Mouse (Mus musculus) brain, embryonic 14.5 days (tissue): ENCODE results near the gene Tnk2.

Experiments used
- CTCF ChIP-seq: fragments of 200-500 bp; IDR thresholded peaks from 2 replicates; pipeline ENCODE4 v1.5.1; 2012; ENCODE audit warnings: inconsistent platforms, mild to moderate bottlenecking, moderate library complexity, borderline replicate concordance; ENCODE audit not compliant: insufficient read depth, insufficient read length; ENCODE audit errors: extremely low read depth
- POLR2A ChIP-seq: fragments of 200-500 bp; IDR thresholded peaks from 2 replicates; pipeline ENCODE4 v1.6.1; 2012; ENCODE audit warnings: mild to moderate bottlenecking, inconsistent platforms, borderline replicate concordance; ENCODE audit not compliant: poor library complexity, insufficient read depth, insufficient read length, severe bottlenecking; ENCODE audit errors: extremely low read depth

DNA sequence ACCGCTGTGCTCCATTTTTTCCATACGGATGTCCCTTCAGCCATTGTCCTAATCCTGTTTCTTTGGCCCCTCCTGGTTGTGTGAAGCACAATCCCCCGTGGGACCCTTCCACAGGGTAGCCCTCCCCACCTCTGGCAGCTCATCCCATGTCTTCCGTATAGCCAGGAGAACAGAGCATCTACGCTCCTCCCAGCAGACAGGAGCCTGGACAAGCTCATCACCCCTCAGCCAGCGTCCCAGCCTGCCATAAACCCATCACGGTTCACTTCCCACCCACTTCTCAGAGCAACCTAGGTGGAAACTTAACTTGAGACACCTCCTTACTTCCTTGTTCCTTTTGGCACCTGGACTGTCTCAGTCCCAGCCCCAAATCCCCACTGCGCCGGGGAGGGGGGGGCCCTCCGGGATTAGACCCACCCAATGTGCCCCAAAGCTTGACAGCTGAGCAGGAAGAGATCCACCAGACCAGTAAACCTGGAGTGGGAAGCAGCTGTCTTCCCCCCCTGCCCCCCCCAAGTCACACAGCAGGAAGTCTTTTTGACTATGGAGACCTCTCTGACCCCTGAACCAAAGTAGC lies 64.9 kb downstream of the Tnk2 start:
- TF ChIP-seq CTCF: no peak
- no peak for TF ChIP-seq POLR2A
